Mouse (Mus musculus): ENCODE data around the gene Lgi4.
A peak's percentile ranks its signal among the peaks of the same experiment; 100 is the strongest.

The Lgi4 gene

GRCm38 (mm10) chr7:31052251-31052635, 6.9 kb upstream of the Lgi4 start:
- no peak for DNase-seq

GRCm38 (mm10) chr7:31052636-31053434, 6.3 kb upstream of the Lgi4 start:
- DNase-seq = peak in 1 of 2 experiments; percentile 42

GRCm38 (mm10) chr7:31053882-31054447, 5.2 kb upstream of the Lgi4 start:
- DNase-seq = peak in 1 of 2 experiments; percentile 38

GRCm38 (mm10) chr7:31054661-31055320, 4.4 kb upstream of the Lgi4 start:
- peak in 1 of 2 experiments; percentile 14 for DNase-seq

GRCm38 (mm10) chr7:31055354-31055824, 3.8 kb upstream of the Lgi4 start:
- DNase-seq = peak; percentile 74 to 77

GRCm38 (mm10) chr7:31055883-31056282, 3.3 kb upstream of the Lgi4 start:
- peak; percentile 61 to 73 for DNase-seq

- DNase-seq = no peak
These were observed 2.7 kb upstream of the Lgi4 start for GRCm38 (mm10) chr7:31056448-31056847.

- no peak for DNase-seq
These were observed 2.1 kb upstream of the Lgi4 start, which contains the start of gene Fxyd1 for GRCm38 (mm10) chr7:31057071-31057470. Fxyd1 (minus strand) TSS chr7:31057199.

GRCm38 (mm10) chr7:31057730-31058129, 1.4 kb upstream of the Lgi4 start:
- DNase-seq = no peak

- DNase-seq = no peak
These were observed 931 bp upstream of the Lgi4 start for GRCm38 (mm10) chr7:31058211-31058610.

GRCm38 (mm10) chr7:31059919-31060620, 928 bp downstream of the Lgi4 start:
- DNase-seq = no peak

GRCm38 (mm10) chr7:31060621-31061010, 1.5 kb downstream of the Lgi4 start:
- DNase-seq = no peak

- no peak for DNase-seq
These were observed 4.0 kb downstream of the Lgi4 start for GRCm38 (mm10) chr7:31063074-31063560.

- DNase-seq = peak in 1 of 2 experiments; percentile 41
These were observed 8.7 kb downstream of the Lgi4 start for GRCm38 (mm10) chr7:31067836-31068235.

GRCm38 (mm10) chr7:31069491-31069890, 10.3 kb downstream of the Lgi4 start:
- DNase-seq = peak in 1 of 2 experiments; percentile 30

GRCm38 (mm10) chr7:31070324-31070723, 11.2 kb downstream of the Lgi4 start:
- no peak for DNase-seq

- DNase-seq = no peak
These were observed 13.2 kb downstream of the Lgi4 start for GRCm38 (mm10) chr7:31072326-31072725.

GRCm38 (mm10) chr7:31073546-31073945, 14.4 kb downstream of the Lgi4 start:
- DNase-seq = no peak

GRCm38 (mm10) chr7:31074061-31074712, 15.0 kb downstream of the Lgi4 start:
- DNase-seq = no peak

- DNase-seq = no peak
These were observed 15.5 kb downstream of the Lgi4 start for GRCm38 (mm10) chr7:31074713-31075069.

- DNase-seq = no peak
These were observed 17.4 kb downstream of the Lgi4 start, which contains the start of gene Fxyd3 for GRCm38 (mm10) chr7:31076492-31076891. Fxyd3 (minus strand) TSS chr7:31076704.

- DNase-seq = no peak
These were observed 18.3 kb downstream of the Lgi4 start for GRCm38 (mm10) chr7:31077470-31077869.
